Mouse (Mus musculus): ENCODE measurements around the gene Twsg1.
A peak's percentile ranks its signal among the peaks of the same experiment; 100 is the strongest.
"Not testable (repeated sequence)": the region's sequence is repeated elsewhere in the genome, so short reads cannot be mapped to it uniquely, and the experiment has no call there.

The Twsg1 gene

DNA sequence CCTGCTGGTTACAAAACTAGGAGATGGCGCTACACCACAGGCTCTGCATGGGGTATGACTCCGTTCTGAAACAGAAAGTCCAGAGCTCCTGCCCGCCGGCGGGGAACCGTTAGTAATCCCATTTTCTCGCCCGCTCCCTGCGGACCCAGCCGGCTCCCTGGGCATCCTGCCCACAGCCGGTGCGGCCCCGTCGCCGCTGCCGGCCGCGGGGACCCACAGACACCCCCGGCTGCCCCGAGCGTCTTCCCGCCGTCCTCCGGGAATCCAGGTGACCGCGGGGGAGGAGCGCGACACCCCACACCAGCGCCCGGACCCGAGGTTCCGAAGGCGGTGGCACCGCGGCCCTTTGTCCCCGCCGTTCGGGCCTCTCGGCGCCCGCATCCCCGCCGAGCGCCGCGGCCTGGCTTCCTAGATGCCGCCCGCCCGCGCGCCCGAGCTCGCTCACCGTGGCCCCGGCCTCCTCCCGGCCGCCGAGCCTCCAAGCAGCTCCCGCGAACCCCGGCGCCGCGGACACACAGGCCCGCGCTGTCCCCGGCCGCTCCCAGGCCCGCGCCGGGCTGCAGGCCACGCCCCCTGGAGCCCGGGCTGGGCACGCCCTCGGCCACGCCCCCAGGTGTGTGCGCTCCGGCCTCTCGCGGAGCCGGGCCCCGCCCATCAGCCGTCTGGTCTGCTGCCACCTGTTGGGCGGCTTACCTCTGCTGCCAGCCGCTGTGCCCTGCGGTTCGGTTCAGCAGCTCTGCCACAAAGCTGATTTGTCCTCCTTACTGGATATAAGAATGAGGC, at the start of gene Twsg1:
Gene Twsg1, minus strand, starts transcription at position 605 of the 783 bp plus-strand sequence.
- peak; percentile 96 for DNase-seq

DNA sequence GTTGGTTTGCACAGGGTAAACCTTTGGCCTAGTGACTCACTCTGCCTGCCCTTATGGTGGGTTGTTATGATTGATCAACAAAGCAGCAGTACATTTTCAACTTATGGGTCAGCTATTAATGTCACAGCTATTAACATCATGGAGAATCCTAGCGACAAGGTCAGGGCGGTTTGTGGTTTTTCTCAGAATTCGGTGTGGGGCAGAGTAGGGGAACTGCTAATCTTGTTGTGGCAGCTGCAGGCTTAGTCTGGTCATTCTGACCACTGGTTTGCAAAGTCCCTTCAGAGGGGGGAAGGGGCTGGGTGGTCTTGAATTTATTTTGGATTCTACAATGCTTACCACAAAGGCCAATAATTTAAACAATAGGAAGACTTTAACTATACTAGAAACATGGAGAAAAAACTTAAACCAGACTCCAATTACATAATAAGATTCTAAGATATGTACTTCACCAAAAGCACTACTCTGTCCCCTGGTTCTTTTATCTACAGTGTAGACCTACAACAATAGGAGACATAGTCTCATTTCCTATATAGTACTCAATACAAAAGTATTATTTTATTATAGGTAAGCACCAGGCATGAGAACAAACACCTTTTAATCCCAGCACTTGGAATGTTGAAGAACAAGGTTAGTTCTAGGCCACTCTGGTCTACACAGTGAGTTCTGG, 37.3 kb upstream of the Twsg1 start:
- no peak for DNase-seq

DNA sequence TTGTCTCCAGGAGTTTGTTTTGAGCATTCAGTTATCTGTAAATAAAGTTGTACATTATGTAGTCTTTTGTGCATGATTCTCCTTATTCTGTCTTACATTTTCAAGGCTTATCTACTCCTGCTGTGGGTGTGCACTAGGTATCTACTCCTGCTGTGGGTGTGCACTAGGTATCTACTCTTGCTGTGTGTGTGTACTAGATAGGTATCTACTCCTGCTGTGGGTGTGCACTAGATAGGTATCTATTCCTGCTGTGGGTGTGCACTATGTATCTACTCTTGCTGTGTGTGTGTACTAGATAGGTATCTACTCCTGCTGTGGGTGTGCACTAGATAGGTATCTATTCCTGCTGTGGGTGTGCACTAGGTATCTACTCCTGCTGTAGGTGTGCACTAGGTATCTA, 25.7 kb upstream of the Twsg1 start:
- DNase-seq: not testable (repeated sequence)

DNA sequence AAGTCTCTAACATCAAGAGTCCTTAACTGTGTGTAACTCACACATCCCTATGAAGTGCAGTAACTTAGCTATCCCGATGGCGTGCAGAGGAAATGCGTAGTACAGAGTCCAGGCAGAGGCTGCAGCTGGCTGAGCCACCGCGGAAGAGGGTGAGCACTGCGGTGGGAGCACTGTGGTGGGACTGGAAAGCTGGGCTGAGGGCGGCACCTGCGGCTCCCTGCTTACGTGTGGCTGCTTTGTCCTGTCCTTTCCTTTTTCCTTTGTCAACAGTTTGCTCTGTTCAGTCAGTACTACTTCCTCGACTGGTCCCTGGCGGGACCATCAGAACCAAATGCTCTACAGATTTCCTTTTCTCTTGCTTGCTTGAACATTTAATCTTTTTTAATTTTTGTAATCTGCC, 16.7 kb upstream of the Twsg1 start:
- no peak for DNase-seq

DNA sequence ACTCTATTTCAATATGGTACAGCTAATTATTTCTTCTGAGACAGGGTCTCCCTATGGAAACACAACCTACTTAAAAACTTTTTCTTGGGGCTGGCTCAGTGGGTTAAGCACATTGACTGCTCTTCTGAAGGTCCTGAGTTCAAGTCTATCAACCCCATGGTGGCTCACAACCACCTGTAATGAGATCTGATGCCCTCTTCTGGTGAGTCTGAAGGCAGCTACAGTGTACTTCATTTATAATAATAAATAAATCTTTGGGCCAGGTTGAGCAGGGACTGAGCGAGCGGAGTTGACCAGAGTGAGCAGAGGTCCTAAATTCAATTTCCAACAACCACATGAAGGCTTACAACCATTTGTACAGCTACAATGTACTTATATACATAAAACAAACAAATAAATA, 11.2 kb upstream of the Twsg1 start:
- no peak for DNase-seq

DNA sequence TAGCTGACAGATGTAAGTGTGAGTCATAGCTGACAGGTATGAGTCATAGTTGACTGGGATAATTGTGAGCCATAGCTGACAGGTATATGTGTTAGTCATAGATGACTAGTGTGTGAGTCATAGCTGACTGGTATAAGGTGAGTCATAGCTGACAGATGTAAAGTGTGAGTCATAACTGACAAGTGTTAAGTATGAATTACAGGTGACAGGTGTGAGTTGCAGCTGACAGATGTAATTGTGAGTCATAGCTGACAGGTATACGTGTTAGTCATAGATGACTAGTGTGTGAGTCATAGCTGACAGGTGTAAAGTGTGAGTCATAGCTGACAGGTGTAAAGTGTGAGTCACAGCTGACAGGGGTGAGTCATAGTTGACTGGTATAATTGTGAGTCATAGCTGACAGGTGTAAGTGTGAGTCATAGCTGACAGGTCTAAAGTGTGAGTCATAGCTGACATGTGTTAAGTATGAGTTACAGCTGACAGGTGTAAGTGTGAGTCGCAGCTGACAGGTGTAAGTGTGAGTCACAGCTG, 10.6 kb upstream of the Twsg1 start:
- DNase-seq: no peak

DNA sequence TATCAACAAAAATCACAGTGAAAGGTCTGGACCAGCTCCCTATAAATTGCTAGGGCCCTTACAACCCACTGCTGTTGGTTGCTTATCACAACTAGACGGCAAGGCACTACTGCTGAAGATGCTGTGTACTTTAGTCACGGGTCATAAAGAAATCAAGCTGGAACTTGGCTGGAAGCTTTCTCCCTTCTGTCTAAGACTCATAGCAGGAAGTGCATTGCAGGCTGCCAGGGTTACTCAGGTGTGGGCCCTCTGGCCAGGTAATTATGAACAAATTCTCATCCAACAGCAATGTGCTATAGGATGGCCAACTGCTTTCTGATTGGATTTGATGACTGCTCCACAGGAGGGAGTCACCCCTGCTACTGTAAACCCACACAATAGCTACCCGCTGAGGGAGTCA, 8.0 kb upstream of the Twsg1 start:
- DNase-seq: no peak

DNA sequence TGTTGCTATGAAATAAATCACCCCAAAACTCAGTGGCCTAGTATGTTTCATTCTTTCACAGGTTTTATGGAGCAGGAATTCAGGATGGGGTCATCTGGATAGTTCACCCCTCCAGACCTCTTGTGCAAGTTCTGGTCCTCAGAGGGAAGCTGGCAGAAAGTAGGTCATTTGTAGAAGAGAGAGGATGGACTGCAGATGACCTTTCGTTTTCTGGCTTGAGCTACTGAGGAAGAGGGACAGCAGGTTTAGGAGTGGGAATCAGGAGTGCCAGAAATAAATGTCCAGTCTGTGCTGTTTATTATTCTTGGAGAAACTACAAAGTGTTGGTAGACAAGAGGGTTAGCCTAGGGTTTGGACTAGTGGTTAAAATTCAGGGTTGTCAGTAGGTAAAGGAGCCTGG, 7.3 kb upstream of the Twsg1 start:
- no peak for DNase-seq

DNA sequence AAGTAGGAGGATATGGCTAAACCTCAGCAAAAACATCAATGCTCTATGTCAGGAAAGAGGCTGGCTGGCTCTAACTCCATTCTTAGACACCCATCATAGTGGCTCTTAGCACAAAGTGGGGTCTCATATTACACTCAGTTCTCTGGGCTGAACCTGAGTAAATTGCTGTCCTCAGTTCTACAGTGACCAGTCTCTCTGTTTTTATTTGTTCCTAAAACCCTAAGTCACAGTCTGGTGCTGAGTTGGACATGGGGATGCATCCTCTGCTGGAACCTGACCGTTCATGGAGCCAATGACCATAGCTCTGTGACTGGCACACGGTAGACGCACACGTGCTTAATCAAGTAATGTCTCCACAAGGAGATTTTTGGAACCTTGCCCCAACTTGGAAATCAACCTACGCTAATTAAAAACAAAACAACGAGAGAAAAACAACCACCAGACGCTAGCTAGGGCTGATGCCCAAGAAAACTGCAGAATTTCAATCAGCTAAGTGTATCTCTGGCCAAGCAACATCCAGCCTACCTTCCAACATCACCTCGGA, 6.8 kb upstream of the Twsg1 start:
- DNase-seq: no peak

DNA sequence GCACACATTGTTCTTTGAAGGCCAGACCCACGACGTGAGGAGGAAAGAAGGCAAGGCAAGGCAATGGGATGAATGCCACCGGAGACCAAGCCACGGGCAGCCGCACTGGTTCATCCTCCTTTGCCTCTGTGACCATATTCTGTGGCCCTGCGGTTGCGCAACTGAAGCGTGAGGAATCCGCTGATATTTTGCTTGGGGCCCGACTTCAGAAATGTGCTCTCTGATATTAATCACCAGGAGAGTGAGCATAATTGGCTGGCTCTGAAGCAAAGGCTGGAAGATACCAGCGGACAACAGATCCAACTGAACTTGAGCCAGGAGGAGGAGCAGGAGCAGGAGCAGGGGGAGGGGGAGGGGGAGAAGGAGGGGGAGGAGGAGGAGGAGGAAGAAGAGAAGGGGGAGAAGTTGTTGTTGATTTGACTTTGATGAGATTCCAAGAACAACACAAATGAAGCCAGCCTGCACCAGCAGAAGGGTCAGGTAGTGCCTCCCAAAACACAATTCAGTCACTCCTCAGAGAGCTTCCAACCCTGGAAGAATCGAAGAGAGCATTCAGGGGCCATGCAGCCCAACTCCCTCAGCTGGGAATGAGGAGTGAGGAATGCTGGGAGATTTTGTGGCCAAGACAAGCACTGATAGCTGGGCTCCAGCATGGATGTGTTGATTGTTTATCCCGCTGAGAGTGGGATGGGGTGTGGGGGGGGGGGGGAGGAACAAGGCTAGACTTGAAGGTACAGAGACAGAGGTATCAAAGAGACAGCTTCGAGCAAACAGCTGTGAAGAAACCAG, 6.2 kb upstream of the Twsg1 start:
- no peak for DNase-seq

DNA sequence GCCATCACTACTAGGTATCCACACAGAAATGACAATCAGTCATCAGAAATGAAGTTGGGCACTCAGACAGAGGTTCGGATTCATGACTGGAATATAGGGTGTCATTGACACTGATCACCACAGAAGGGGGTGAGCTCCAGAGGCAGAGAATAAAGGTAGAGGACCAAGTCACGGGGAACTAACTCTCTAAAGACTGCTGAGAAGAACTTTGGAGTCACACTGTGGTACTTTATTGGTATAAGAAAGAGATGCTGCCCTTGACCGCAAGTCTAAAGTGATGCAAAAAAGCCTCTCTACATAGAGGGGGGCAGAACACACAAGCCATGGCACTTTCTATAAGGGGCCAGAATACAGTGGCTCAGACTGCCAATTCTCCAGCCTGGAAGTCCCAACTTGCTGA, 5.1 kb upstream of the Twsg1 start:
- no peak for DNase-seq

DNA sequence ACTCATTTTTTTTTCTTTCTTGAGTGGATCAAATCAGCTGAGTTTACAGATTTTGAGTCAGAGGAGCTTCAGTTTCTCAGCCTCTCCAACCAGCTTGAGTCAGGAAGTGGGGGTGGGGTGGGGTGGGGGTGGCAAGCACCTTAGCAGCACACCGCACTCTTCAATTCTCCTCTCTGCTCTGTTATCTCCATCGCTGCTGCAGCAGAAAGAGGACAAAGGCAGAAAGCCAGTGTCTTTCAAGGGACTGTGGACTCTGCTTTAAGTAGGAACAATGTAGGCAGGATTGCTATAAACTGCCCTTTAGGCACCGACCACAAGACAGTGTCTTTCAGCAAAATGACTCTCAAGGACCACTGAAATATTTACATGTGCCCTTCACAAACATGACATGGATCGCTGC, 2.9 kb upstream of the Twsg1 start:
- no peak for DNase-seq

DNA sequence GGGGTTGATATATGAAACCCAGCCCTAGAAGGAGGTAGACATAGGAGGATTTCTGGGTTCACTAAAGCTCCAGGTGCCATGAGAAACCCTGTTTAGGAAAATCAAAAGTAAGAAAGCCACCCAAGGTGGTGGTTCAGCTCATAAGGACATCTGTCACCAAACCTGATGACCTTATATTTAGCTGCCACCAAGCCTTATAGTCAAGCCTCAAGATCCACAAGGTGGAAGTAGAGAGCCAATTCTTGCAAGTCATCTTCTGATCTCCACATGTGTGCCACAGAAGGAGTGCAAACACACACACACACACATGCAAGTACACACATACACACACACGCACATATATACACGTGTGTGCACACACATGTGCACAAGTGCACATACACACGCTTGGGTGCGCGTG, 1.1 kb upstream of the Twsg1 start:
- peak; percentile 36 for DNase-seq

DNA sequence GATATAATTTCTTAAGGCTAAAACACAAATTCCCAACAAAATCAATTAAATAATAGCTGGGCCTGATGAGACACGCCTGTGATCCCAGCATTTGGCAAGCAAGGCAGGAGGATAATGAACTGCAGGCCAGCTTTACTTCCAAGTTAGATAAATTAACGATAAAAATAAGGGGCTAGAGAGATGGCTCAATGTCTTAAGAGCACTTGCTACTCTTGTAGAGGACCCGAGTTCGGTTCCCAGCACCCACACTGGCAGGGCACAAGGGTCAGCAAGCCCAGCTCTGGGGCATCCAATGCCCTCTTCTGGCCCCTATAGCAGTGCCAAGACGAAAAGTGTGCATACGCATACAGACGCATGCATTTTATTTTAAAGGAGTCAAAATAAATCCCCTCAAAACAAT, 843 bp downstream of the Twsg1 start:
- DNase-seq: no peak

DNA sequence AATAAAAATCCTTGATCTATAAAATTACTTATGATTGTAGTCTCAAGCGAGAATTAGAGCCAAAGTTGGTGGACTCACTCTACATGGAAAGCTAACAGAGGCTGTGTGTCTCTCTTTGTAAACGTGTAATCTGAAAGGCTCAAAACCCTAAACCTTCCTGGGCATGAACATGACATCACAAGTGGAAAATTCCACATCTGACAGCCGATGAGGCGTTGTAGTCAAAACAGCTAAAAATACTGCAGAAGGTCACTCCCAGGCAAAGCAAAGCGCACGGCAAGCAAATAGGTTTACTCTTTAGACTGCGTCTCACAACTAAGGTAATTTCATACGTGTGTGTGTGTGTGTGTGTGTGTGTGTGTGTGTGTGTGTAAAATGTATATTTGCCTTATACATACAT, 3.7 kb downstream of the Twsg1 start:
- DNase-seq: no peak

DNA sequence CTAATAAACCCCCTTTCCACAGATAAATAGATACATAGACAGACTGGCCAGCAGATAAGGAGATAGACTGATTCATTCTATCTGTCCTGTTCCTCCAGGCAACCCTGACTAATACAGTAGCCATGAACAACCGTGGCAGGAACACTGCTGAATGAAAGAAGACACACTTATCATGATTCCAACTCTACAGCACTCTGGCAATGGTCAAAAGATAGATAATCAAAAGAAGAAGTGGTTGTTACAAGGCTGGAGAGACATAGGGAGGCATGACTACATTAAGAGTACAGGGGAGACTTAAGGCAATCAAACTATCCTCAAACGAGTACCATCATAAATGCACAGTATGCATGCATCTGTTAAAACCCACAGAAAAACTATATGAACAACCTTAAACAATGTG, 5.6 kb downstream of the Twsg1 start:
- no peak for DNase-seq

DNA sequence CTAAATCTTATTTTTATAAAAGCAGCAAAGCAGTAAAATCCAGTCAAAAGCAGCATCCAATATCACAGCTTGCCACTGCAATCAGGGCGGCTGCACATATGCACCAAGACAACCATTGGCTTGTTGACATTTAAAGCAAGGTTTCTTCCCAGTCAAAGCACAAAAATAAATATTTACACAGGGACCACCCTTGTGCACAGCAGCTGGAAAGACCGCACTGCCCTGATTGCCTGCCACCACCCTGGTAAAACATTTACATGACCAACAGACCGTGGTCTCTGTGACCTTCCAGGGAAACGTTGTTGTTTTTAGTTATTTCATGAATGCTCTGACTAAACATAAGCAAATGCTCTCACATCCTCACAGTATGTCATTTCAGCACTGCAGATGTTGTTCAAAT, 8.6 kb downstream of the Twsg1 start:
- DNase-seq: no peak

DNA sequence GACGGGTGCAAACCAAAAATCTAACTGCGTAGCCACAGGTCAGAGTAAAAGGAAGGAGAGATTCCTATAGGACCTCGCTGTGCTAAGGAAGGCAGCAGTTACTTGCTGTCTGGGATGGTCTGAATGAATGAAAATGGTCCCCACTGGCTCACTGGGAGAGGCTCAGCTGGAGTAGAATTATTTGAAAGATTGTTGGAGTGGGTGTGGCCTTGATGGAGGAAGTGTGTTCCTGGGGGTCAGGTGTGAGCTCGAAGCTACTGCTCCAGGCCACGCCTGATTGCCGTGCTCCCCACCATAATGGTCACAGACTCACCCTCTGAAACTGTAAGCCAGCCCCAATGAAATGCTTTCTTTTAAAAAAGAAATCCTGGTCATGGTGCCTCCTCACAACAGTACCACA, 9.8 kb downstream of the Twsg1 start:
- DNase-seq: no peak

DNA sequence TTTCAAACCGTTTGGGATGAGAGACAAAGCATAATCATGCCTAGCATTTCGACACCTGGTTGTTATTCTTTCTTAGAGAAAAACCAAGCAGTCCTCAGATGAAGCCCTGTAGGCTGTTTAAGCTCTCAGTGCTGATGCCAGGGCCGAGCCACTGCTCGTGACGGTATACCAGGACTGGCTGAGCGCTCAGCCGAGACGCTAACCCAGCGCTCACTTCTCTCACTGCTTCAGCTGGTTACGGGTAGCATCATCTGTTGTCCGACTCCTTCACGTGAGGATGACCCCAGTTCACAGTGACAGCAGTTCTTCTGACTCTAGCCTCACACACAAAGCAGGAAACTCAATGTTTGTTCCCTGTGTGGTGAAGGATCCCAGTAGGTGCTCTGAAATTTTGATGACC, 10.8 kb downstream of the Twsg1 start:
- no peak for DNase-seq

DNA sequence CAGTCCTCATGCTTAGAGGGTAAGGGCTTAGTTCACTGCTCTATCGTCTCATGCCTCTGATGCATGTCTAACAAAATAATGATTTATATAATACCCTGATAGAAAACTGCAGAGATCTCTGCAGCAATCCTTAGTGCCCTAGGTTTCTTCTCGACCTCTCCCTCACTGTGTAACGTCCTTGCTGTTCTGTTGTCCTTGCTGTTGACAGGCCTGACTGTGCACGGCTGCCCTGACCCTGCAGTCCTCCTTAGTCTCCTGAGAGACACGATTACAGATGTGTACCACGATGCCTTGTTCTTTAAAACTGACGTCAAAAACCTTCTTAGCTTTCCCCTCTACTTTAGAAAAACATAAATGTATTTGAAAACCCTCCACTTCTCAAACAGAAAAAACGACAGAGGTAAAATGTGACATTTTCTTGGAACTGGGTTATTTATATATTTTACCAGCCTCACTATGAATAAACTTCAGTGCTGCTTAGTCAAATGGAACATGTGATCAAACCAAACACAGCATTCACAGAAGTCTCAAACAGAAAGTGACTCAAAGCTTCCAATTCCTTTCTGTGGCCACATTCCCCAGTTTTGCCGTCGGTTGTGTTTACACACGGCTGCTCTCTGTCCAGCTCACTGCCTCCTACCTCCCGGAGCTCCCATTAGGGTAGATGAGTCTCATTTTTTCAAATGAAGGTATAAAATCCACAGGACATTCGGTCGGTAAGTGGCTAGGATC, 11.4 kb downstream of the Twsg1 start:
- no peak for DNase-seq

DNA sequence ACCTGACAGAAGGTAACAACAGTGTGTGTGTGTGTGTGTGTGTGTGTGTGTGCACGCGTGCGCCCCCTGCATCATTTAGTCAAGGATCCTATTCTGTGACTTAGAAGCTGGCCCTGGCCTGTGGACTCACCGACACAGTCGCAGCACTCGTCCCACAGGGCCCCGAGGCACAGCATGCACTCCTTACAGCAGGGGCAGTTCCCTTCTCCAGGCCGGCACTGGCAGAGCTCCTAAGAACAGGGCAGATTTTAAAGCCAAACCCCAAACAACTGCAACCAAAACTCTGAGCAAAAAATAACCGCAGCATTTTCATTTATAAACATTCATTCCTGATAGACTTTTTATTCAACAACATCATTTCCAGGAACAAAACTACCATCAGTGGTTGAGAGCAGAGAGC, 13.4 kb downstream of the Twsg1 start:
- no peak for DNase-seq

DNA sequence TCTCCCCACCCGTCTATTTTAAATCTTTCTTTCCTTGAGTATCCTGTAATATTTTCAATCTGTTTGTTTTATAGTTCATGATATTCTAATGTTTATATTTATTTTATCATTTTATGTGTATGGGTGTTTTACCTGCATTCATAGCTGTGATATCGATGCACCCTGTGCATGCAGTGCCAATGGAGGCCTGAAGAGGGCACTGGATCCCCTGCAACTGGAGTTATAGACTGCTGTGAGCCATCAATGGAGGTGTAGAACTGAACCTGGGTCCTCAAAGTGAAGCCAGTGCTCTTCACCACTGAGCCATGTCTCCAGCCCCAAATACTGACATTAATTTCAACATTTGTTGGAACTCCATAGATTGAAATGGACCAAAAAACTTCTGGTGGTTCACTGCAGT, 17.3 kb downstream of the Twsg1 start:
- DNase-seq: no peak

DNA sequence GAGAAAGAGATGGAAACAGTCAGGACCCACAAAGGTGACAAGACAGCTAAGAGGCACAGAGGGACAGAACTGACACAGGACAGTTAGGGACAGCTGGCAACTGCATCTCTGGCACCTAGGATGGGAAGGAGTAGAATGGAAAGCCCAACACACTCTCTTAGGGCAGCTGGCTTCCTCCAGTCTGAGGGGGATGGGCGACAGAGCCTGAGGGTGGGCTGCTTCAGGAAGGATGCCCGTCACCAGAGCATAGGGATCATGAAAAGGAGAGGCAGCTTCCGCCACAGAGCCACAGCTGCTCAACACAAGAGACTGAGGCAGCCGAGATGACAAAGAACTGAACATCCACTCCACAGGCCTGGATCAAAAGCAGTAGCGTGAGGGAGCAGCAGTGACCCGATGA, 19.5 kb downstream of the Twsg1 start:
- DNase-seq: peak; percentile 41
